Mouse (Mus musculus): ENCODE measurements around the gene Oma1.
A peak's percentile ranks its signal among the peaks of the same experiment; 100 is the strongest.

The Oma1 gene

GRCm38 (mm10) chr4:103313587-103314525, at the start of gene Oma1:
Gene Oma1 (plus strand): TSS chr4:103313812.
- peak; percentile 97 for DNase-seq (ENCODE audit: low spot score in 2 of 2)

GRCm38 (mm10) chr4:103263812-103264396, 49.7 kb upstream of the Oma1 start:
- DNase-seq (ENCODE audit: low spot score in 2 of 2) = no peak

DNA sequence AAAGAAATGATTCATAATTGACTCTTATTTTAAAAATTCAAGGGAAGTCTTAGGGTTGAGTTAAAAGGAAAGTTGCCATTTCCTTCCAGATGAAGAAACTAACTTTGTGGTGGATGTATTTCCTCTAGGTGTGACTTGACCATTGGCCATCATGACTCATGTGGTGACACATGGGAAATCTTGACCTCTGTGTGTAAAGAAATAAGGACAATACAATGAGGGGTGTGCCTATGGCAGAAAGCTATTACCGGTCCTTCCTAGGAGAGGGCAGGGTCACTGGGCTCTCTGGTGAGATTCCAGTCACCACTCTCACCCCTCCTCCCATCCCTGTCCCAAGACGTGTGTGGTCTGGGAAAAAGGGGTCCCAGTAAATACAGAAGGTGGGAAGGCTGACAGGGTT, 48.4 kb upstream of the Oma1 start:
- no peak for DNase-seq (ENCODE audit: low spot score in 2 of 2)

DNA sequence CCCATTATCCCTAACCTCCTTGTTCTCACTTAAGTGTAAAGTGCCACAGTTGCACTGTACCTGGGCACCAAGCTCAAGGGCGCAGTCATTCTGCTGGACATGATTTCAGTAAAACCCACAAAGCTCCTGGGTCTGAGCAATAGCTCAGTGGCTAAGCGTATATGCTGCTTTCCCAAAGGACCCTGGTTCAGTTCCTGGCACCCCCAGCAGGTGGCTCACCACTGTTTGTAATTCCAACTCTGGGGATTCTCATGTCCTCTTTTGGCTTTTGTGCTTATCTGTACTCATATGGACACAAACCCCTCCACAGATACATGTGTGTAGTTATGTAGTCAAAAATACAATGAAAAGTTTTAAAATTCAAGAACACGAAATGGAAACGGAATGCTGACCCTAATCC, 44.3 kb upstream of the Oma1 start:
- DNase-seq (ENCODE audit: low spot score in 2 of 2) = no peak

GRCm38 (mm10) chr4:103273021-103273420, 40.6 kb upstream of the Oma1 start:
- DNase-seq (ENCODE audit: low spot score in 2 of 2) = no peak

GRCm38 (mm10) chr4:103288342-103288741, 25.3 kb upstream of the Oma1 start:
- DNase-seq (ENCODE audit: low spot score in 2 of 2) = no peak

GRCm38 (mm10) chr4:103290763-103291162, 22.8 kb upstream of the Oma1 start, which contains the start of gene 4921539E11Rik:
Gene 4921539E11Rik (minus strand): TSS chr4:103290863.
- no peak for DNase-seq (ENCODE audit: low spot score in 2 of 2)

DNA sequence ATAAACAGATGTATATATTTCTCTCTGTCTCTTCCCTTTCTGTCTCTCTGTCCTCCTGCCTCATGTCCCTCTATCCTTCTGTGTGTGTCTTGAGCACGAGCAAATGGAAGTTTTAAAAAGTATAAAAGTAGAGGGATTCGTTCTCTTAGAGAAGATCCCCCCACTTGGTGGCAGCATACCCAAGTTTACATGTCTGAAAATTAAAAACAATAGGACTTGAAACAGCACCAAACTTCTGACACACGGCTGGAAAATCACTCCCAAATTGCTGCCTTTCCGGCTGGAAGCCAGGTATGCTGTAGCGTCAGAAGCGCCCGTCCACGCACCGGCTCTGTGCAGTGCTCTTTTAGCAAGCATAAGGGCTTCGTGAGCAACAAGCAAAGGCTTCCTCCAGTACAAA, 14.3 kb upstream of the Oma1 start:
- DNase-seq (ENCODE audit: low spot score in 2 of 2) = no peak

GRCm38 (mm10) chr4:103303851-103304250, 9.8 kb upstream of the Oma1 start:
- no peak for DNase-seq (ENCODE audit: low spot score in 2 of 2)

- no peak for DNase-seq (ENCODE audit: low spot score in 2 of 2)
Measured at GRCm38 (mm10) chr4:103314526-103314910, 906 bp downstream of the Oma1 start.

DNA sequence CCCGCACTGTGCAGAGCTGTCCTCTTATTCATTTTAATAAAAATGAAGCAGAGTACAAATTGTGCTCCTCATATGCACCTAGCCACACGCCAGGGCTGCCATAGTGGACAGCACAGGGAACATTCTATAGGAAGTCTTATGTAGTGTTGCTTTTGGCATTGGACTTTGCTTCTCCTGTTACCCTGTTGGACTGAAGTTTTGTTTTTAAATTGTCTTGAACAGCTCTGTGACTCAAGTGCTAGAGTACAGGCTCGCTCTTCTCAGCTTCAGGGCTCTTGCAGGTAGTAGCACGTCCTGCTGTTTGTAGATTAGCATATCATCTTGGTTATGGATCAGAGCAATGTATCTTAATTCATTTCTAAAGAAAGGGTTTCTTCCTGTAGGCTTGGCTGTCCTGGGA, 2.2 kb downstream of the Oma1 start:
- DNase-seq (ENCODE audit: low spot score in 2 of 2) = no peak

- no peak for DNase-seq (ENCODE audit: low spot score in 2 of 2)
Measured at GRCm38 (mm10) chr4:103321461-103321860, 7.8 kb downstream of the Oma1 start.

GRCm38 (mm10) chr4:103324688-103325451, 11.3 kb downstream of the Oma1 start:
- no peak for DNase-seq (ENCODE audit: low spot score in 2 of 2)

DNA sequence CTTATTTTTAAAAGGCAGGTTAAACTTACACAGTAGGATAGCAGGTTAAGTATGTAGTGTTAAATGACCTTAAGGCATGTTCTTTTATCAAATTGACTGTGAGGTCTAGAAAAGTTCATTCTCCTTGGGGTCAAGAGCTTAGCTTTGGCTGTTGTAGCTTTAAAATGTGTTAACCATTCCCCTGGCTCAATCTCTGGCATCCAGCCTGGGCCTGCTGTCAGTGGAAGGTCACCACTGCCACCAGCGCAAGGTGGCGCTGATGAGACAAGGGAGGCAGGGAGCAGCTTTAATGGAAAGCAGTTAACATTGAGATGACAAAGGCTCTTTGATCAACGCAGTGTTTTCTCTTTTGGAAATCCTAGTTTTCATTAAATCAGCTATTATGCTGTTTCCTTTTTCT, 13.4 kb downstream of the Oma1 start:
- no peak for DNase-seq (ENCODE audit: low spot score in 2 of 2)

DNA sequence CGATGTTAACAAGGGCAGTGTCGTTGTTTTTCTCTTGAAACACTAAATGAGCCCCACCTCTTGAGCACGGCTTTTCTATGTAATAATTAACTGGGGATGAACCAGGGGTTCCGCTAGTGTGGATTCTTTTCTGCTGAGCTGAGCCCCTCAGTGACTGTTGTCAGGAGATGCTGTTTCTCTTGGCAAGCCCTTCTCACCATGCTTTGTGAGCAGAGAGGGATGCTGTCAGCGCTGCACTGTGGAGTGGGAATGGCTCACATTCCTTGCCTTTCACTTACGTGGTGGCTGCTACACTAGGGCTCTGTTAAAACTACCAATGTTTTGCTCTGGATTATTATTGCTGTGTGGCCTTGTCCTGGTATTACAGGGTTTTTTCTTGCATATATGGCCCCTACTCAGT, 15.7 kb downstream of the Oma1 start:
- no peak for DNase-seq (ENCODE audit: low spot score in 2 of 2)

GRCm38 (mm10) chr4:103335134-103335533, 21.5 kb downstream of the Oma1 start:
- DNase-seq (ENCODE audit: low spot score in 2 of 2) = no peak

DNA sequence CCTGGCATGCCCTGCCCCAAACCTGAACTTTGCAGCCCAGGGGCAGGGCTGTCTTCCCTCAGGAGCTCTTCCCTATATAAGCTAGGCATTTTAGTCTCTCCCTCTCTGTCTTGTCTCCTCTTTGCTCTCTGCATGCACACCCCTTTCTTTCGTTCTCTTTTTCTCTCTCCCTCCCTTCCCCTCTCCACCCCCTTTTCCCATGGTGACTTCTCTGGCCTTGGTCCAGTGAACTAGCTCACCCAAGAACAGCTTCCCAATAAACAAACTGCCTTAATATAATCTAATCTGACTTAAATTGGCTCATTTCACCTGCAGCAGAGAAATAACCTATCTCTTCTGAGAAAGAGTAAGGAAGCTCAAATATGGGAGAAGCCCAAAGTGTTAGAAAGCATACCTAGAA, 27.1 kb downstream of the Oma1 start:
- no peak for DNase-seq (ENCODE audit: low spot score in 2 of 2)

GRCm38 (mm10) chr4:103341620-103342019, 28.0 kb downstream of the Oma1 start:
- DNase-seq (ENCODE audit: low spot score in 2 of 2) = no peak

GRCm38 (mm10) chr4:103346058-103346457, 32.4 kb downstream of the Oma1 start:
- DNase-seq (ENCODE audit: low spot score in 2 of 2) = no peak

GRCm38 (mm10) chr4:103346849-103347248, 33.2 kb downstream of the Oma1 start:
- no peak for DNase-seq (ENCODE audit: low spot score in 2 of 2)

- no peak for DNase-seq (ENCODE audit: low spot score in 2 of 2)
Measured at GRCm38 (mm10) chr4:103349219-103349618, 35.6 kb downstream of the Oma1 start.

DNA sequence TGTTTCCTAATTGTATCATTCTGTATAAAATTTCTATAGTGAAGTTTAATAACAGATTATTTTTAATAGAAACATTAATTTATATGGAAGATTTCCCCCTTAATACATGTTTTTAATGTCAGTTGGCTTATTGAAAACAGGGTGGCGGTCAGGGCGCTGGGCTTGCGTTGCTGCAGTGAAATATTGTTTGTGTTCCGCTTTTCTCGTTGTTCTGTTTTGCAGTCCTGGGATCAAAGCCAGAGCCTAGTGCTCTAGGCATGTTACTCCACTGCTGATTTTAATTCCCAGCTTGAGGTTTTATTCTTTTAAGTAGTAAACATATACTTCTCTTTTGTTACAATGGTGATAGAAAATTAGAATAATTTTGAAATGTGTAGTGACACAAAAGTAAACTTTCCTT, 39.3 kb downstream of the Oma1 start:
- no peak for DNase-seq (ENCODE audit: low spot score in 2 of 2)

Data from natural killer cell, adult 2 months (primary cell).